Mouse (Mus musculus) Muller cell, postnatal 12 days (primary cell): ENCODE data around the gene Serping1.

ENCODE experiments used
- DNase-seq: peaks from one replicate; pipeline ENCODE4 v3.0.0-alpha.2; 2015; ENCODE audit errors: inconsistent ontology term

The Serping1 gene

GRCm38 (mm10) chr2:84783315-84783714 is 8.1 kb upstream of the Serping1 start:
- DNase-seq = no peak

- DNase-seq = no peak
Measured at GRCm38 (mm10) chr2:84779210-84779609, 4.0 kb upstream of the Serping1 start.

GRCm38 (mm10) chr2:84777706-84778105 is 2.5 kb upstream of the Serping1 start:
- DNase-seq = no peak

- DNase-seq = peak; percentile 40
Measured at GRCm38 (mm10) chr2:84775665-84776064, 421 bp upstream of the Serping1 start.

- peak; percentile 87 for DNase-seq
Measured at GRCm38 (mm10) chr2:84774751-84775150, 493 bp downstream of the Serping1 start.

GRCm38 (mm10) chr2:84773195-84773594 is 2.0 kb downstream of the Serping1 start:
- no peak for DNase-seq

- no peak for DNase-seq
Measured at GRCm38 (mm10) chr2:84772454-84772853, 2.8 kb downstream of the Serping1 start.

- DNase-seq = no peak
Measured at GRCm38 (mm10) chr2:84770501-84770900, 4.7 kb downstream of the Serping1 start.

GRCm38 (mm10) chr2:84762818-84763217 is 12.4 kb downstream of the Serping1 start:
- DNase-seq = no peak

GRCm38 (mm10) chr2:84762295-84762694 is 12.9 kb downstream of the Serping1 start:
- DNase-seq = no peak

- DNase-seq = no peak
Measured at GRCm38 (mm10) chr2:84761840-84762239, 13.4 kb downstream of the Serping1 start.

GRCm38 (mm10) chr2:84761309-84761708 is 13.9 kb downstream of the Serping1 start:
- DNase-seq = no peak

GRCm38 (mm10) chr2:84760777-84761176 is 14.5 kb downstream of the Serping1 start:
- no peak for DNase-seq

- DNase-seq = peak; percentile 40
Measured at GRCm38 (mm10) chr2:84758542-84759127, 16.6 kb downstream of the Serping1 start.

- DNase-seq = no peak
Measured at GRCm38 (mm10) chr2:84757026-84757682, 18.1 kb downstream of the Serping1 start.

- DNase-seq = no peak
Measured at GRCm38 (mm10) chr2:84756245-84756644, 19.0 kb downstream of the Serping1 start.

GRCm38 (mm10) chr2:84750115-84750514 is 25.1 kb downstream of the Serping1 start:
- DNase-seq = no peak

- DNase-seq = peak; percentile 80
Measured at GRCm38 (mm10) chr2:84744126-84744525, 31.1 kb downstream of the Serping1 start.

- DNase-seq = peak; percentile 96
Measured at GRCm38 (mm10) chr2:84743561-84743960, 31.7 kb downstream of the Serping1 start, which contains the start of gene Gm19426. Gene Gm19426 (minus strand): TSS chr2:84743655.

- peak; percentile 56 for DNase-seq
Measured at GRCm38 (mm10) chr2:84742451-84743283, 32.6 kb downstream of the Serping1 start.

- no peak for DNase-seq
Measured at GRCm38 (mm10) chr2:84741841-84742450, 33.3 kb downstream of the Serping1 start.
